Mouse (Mus musculus) midbrain, embryonic 14.5 days (tissue): ENCODE results near the gene Pde4dip. TPM values are rescaled to one million over a fixed set of nuclear protein-coding genes. Genes with fewer than 3 reads are reported as not detected.

Source experiments
- ATAC-seq: fragments of 200-750 bp; cut with Nextera tagmentation; 2 replicates; pipeline ENCODE4 v1.8.0; 2017; ENCODE audit warnings: moderate number of reproducible peaks, moderate library complexity; ENCODE audit not compliant: low FRiP score, low TSS enrichment
- DNase-seq: peaks from one replicate; pipeline ENCODE4 v3.0.0-alpha.2; 2015
- H3K27ac ChIP-seq: fragments of 300-500 bp; sonication (generic); replicated peaks from 2 replicates; pipeline ENCODE4 v1.5.1; 2014; ENCODE audit warnings: mild to moderate bottlenecking, low read depth, low read length, moderate library complexity
- H3K27me3 ChIP-seq: fragments of 300-500 bp; sonication (generic); 2 replicates; pipeline ENCODE4 v1.6.1; 2014; ENCODE audit warnings: low read length, control low read depth, mixed read lengths; ENCODE audit not compliant: control insufficient read depth, insufficient read depth
- H3K36me3 ChIP-seq: fragments of 300-500 bp; sonication (generic); 2 replicates; pipeline ENCODE4 v1.6.1; 2014; ENCODE audit warnings: low read length, control low read depth; ENCODE audit not compliant: control insufficient read depth, insufficient read depth
- H3K4me1 ChIP-seq: fragments of 300-500 bp; sonication (generic); 2 replicates; pipeline ENCODE4 v1.6.1; 2014; ENCODE audit warnings: mild to moderate bottlenecking, antibody characterized with exemption, low read length, control low read depth; ENCODE audit not compliant: control insufficient read depth, insufficient read depth
- H3K4me2 ChIP-seq: fragments of 300-500 bp; sonication (generic); 2 replicates; pipeline ENCODE4 v1.6.1; 2014; ENCODE audit warnings: mild to moderate bottlenecking, low read length, moderate library complexity
- H3K4me3 ChIP-seq: fragments of 300-500 bp; sonication (generic); replicated peaks from 2 replicates; pipeline ENCODE4 v1.5.1; 2014; ENCODE audit warnings: low read depth, low read length
- H3K9ac ChIP-seq: fragments of 300-500 bp; sonication (generic); replicated peaks from 2 replicates; pipeline ENCODE4 v1.6.1; 2014; ENCODE audit warnings: mild to moderate bottlenecking, low read length, moderate library complexity
- H3K9me3 ChIP-seq: fragments of 300-500 bp; sonication (generic); 2 replicates; pipeline ENCODE4 v1.6.1; 2016; ENCODE audit warnings: low read length, control low read depth, mixed read lengths; ENCODE audit not compliant: control insufficient read depth
- WGBS: fragments of 180-500 bp; shearing (Covaris S2); extraction: QIAGEN DNeasy Blood & Tissue Kit; methylation state at CpG from one replicate; pipeline ENCODE4 v1.1.7; 2014; 5-methylcytosine and 5-hydroxymethylcytosine counted together
- polyA plus RNA-seq: library from polyadenylated mRNA; unstranded; fragments of >200 nt; fragmentation: Nextera tagmentation; extraction: Ambion mirVana; gene quantifications from 2 replicates; pipeline ENCODE4 v1.2.1, GENCODE M21; 2014

Gene Pde4dip
- polyA plus RNA-seq, 1 experiment from 2014 or later: 76.3 TPM

GRCm38 (mm10) chr3:97686372-97687117 lies 202.0 kb downstream of the Pde4dip start:
- no peak overlapping the region for H3K4me2 ChIP-seq

GRCm38 (mm10) chr3:97683560-97684195 lies 204.8 kb downstream of the Pde4dip start:
- ATAC-seq: no peak
- WGBS: 7% methylated on average over 16 of the region's 16 CpGs
- Histone ChIP-seq H3K4me1 (0 out of 2 replicates have a peak, but pooled peaks cover 11% of the 10 kb centered on the region), H3K4me2 (peak overlapping the region; percentile 11; the same call in 1 of the 2 replicates), H3K27me3 (peaks cover 13% of the 10 kb centered on the region), H3K36me3 (no peaks in the 10 kb centered on the region), H3K4me3 (no peak overlapping the region), H3K9ac (no peak overlapping the region), H3K9me3 (no peaks in the 10 kb centered on the region), H3K27ac (no peak overlapping the region)
- peak; percentile 24 for DNase-seq

More at GRCm38 (mm10) chr3:97686372-97687117, 202.0 kb downstream of the Pde4dip start:
- no peak overlapping the region for H3K27ac ChIP-seq
- no peaks in the 10 kb centered on the region for H3K9me3 ChIP-seq
- no peak overlapping the region for H3K4me3 ChIP-seq
- H3K36me3 ChIP-seq: 0 out of 2 replicates have a peak, but pooled peaks cover 16% of the 10 kb centered on the region
- 0 out of 2 replicates have a peak, but pooled peaks cover 2% of the 10 kb centered on the region for H3K4me1 ChIP-seq
- DNase-seq (no peak), ATAC-seq (no peak)
- H3K9ac ChIP-seq: no peak overlapping the region
- peaks cover 13% of the 10 kb centered on the region for H3K27me3 ChIP-seq
- WGBS: 84% methylated on average over 4 of the region's 4 CpGs

- H3K4me2 ChIP-seq: no peak overlapping the region; the same call in 1 of the 2 replicates
- no peaks in the 10 kb centered on the region for H3K9me3 ChIP-seq
- 22% methylated on average over 5 of the region's 5 CpGs for WGBS
- no peak overlapping the region for H3K27ac ChIP-seq
- H3K9ac ChIP-seq: no peak overlapping the region
- no peak for ATAC-seq
- H3K36me3 ChIP-seq: no peaks in the 10 kb centered on the region
- no peak overlapping the region for H3K4me3 ChIP-seq
- 0 out of 2 replicates have a peak, but pooled peaks cover 11% of the 10 kb centered on the region for H3K4me1 ChIP-seq
- peaks cover 13% of the 10 kb centered on the region for H3K27me3 ChIP-seq
- DNase-seq: no peak
Observed at GRCm38 (mm10) chr3:97682576-97682975, 205.9 kb downstream of the Pde4dip start.

GRCm38 (mm10) chr3:97682159-97682502 lies 206.4 kb downstream of the Pde4dip start:
- ATAC-seq (no peak), DNase-seq (peak; percentile 8)
- Histone ChIP-seq H3K4me1 (0 out of 2 replicates have a peak, but pooled peaks cover 11% of the 10 kb centered on the region), H3K4me2 (peak overlapping the region; percentile 67), H3K36me3 (no peaks in the 10 kb centered on the region), H3K9me3 (no peaks in the 10 kb centered on the region), H3K4me3 (peak overlapping the region; percentile 34; the same call in 1 of the 2 replicates), H3K27me3 (peaks cover 13% of the 10 kb centered on the region), H3K9ac (no peak overlapping the region), H3K27ac (no peak overlapping the region)
- WGBS: 2% methylated on average over 11 of the region's 11 CpGs

- no peak overlapping the region for H3K27ac ChIP-seq
- DNase-seq (peak; percentile 90), ATAC-seq (no peak)
- no peaks in the 10 kb centered on the region for H3K36me3 ChIP-seq
- peak overlapping the region; percentile 67 for H3K4me2 ChIP-seq
- H3K9ac ChIP-seq: peak overlapping the region; percentile 47; the same call in 1 of the 2 replicates
- 0 out of 2 replicates have a peak, but pooled peaks cover 11% of the 10 kb centered on the region for H3K4me1 ChIP-seq
- WGBS: 1% methylated on average over 33 of the region's 33 CpGs
- peak overlapping the region; percentile 34 for H3K4me3 ChIP-seq
- H3K27me3 ChIP-seq: peaks cover 13% of the 10 kb centered on the region
- H3K9me3 ChIP-seq: no peaks in the 10 kb centered on the region
Observed at GRCm38 (mm10) chr3:97681321-97682158, 207.0 kb downstream of the Pde4dip start.

- DNase-seq (peak; percentile 77), ATAC-seq (peak; percentile 73)
- Histone ChIP-seq H3K27me3 (peaks cover 13% of the 10 kb centered on the region), H3K4me1 (0 out of 2 replicates have a peak, but pooled peaks cover 11% of the 10 kb centered on the region), H3K27ac (no peak overlapping the region), H3K9ac (peak overlapping the region; percentile 47; the same call in 1 of the 2 replicates), H3K4me2 (peak overlapping the region; percentile 67), H3K36me3 (no peaks in the 10 kb centered on the region), H3K9me3 (no peaks in the 10 kb centered on the region), H3K4me3 (peak overlapping the region; percentile 34)
- WGBS: 2% methylated on average over 28 of the region's 28 CpGs
Observed at GRCm38 (mm10) chr3:97680631-97681320, 207.7 kb downstream of the Pde4dip start.

GRCm38 (mm10) chr3:97678416-97678815 lies 210.1 kb downstream of the Pde4dip start:
- peaks cover 10% of the 10 kb centered on the region for H3K27me3 ChIP-seq
- H3K9ac ChIP-seq: no peak overlapping the region
- no peak overlapping the region for H3K4me2 ChIP-seq
- no peak for DNase-seq
- no peaks in the 10 kb centered on the region for H3K9me3 ChIP-seq
- 0 out of 2 replicates have a peak, but pooled peaks cover 11% of the 10 kb centered on the region for H3K4me1 ChIP-seq
- H3K4me3 ChIP-seq: no peak overlapping the region
- no peak overlapping the region for H3K27ac ChIP-seq
- ATAC-seq: no peak
- WGBS: 90% methylated on average over 3 of the region's 3 CpGs
- H3K36me3 ChIP-seq: no peaks in the 10 kb centered on the region

- no peak overlapping the region for H3K9ac ChIP-seq
- H3K9me3 ChIP-seq: no peaks in the 10 kb centered on the region
- H3K4me3 ChIP-seq: no peak overlapping the region
- DNase-seq (no peak), ATAC-seq (no peak)
- H3K27ac ChIP-seq: no peak overlapping the region
- H3K4me2 ChIP-seq: no peak overlapping the region
- 0 out of 2 replicates have a peak, but pooled peaks cover 5% of the 10 kb centered on the region for H3K4me1 ChIP-seq
- no peaks in the 10 kb centered on the region for H3K27me3 ChIP-seq
- no peaks in the 10 kb centered on the region for H3K36me3 ChIP-seq
- 93% methylated on average over 3 of the region's 3 CpGs for WGBS
Observed at GRCm38 (mm10) chr3:97676126-97676525, 212.4 kb downstream of the Pde4dip start.
